Mouse (Mus musculus) cerebellum, adult 11 months (tissue): Measurements from ENCODE around the gene Il12rb1.

Experiments used
- DNase-seq: peaks from one replicate; pipeline ENCODE4 v3.0.0; 2022

The Il12rb1 gene

GRCm38 (mm10) chr8:70833018-70833482, 24.8 kb downstream of the Il12rb1 start:
- no peak for DNase-seq

GRCm38 (mm10) chr8:70833520-70833919, 25.3 kb downstream of the Il12rb1 start:
- no peak for DNase-seq

- DNase-seq: no peak
Observed at GRCm38 (mm10) chr8:70834071-70834470, 25.8 kb downstream of the Il12rb1 start.

- DNase-seq: no peak
Observed at GRCm38 (mm10) chr8:70836666-70837065, 28.4 kb downstream of the Il12rb1 start.

- no peak for DNase-seq
Observed at GRCm38 (mm10) chr8:70838654-70839407, 30.6 kb downstream of the Il12rb1 start.

- DNase-seq: peak; percentile 98
Observed at GRCm38 (mm10) chr8:70839408-70840351, 31.4 kb downstream of the Il12rb1 start, which contains the start of gene Arrdc2. Gene Arrdc2, minus strand, starts transcription at chr8:70839720.

- DNase-seq: no peak
Observed at GRCm38 (mm10) chr8:70840590-70840989, 32.3 kb downstream of the Il12rb1 start.

GRCm38 (mm10) chr8:70841147-70842072, 33.2 kb downstream of the Il12rb1 start:
- peak; percentile 86 for DNase-seq

- no peak for DNase-seq
Observed at GRCm38 (mm10) chr8:70842484-70842883, 34.2 kb downstream of the Il12rb1 start.

GRCm38 (mm10) chr8:70843214-70843773, 35.0 kb downstream of the Il12rb1 start:
- DNase-seq: no peak

- DNase-seq: no peak
Observed at GRCm38 (mm10) chr8:70843941-70844340, 35.7 kb downstream of the Il12rb1 start.

- DNase-seq: peak; percentile 78
Observed at GRCm38 (mm10) chr8:70844523-70844922, 36.3 kb downstream of the Il12rb1 start.

GRCm38 (mm10) chr8:70845108-70845507, 36.9 kb downstream of the Il12rb1 start:
- DNase-seq: no peak

GRCm38 (mm10) chr8:70846371-70847154, 38.3 kb downstream of the Il12rb1 start:
- DNase-seq: no peak

GRCm38 (mm10) chr8:70849333-70849990, 41.2 kb downstream of the Il12rb1 start:
- no peak for DNase-seq

GRCm38 (mm10) chr8:70850132-70850845, 42.0 kb downstream of the Il12rb1 start:
- DNase-seq: no peak

- no peak for DNase-seq
Observed at GRCm38 (mm10) chr8:70850947-70851346, 42.7 kb downstream of the Il12rb1 start.

GRCm38 (mm10) chr8:70851837-70852236, 43.6 kb downstream of the Il12rb1 start:
- no peak for DNase-seq

- DNase-seq: no peak
Observed at GRCm38 (mm10) chr8:70852595-70853231, 44.5 kb downstream of the Il12rb1 start.
